Mouse (Mus musculus) kidney, adult 9 months (tissue): Measurements from ENCODE around the gene Tmem11.

Experiments used
- DNase-seq: peaks from one replicate; pipeline ENCODE4 v3.0.0; 2022

The Tmem11 gene

DNA sequence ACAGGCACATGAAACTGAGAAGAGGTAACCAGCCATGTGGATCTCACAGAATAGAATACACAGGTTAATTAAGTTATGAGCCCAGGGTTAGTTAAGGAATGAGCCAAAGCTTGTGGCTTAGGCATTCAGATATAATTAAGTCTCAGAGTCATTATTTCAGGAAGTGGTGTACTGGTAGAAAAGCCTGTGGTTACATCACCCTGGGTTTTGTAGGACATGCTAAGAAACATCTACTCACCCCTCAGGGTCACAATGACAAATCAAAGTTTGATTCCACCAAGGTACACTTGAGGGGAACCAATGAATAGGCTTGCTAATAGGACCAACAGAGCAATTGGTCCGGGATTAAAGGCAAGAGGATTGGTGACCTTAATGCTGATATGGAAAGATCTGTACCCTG, 52.4 kb downstream of the Tmem11 start:
- DNase-seq = no peak

DNA sequence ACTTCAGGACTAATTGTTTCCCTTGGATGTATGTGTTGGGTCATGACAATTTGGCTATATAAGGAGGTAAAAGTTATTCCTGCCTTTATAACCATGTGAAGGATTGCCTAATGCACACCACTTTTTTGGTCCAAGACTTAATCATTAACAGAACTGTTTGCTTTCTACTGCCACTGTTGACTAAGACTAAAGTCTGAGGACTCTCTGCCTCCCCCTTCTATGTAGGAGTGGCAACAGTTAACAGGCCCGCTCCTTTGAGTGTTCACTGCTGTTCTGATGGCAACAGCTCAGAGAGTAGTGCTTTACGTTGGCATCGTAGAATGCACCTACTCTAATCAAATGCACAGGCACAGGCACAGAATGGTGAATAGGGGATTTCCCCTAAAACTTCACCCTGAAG, 53.9 kb downstream of the Tmem11 start:
- peak; percentile 83 for DNase-seq

DNA sequence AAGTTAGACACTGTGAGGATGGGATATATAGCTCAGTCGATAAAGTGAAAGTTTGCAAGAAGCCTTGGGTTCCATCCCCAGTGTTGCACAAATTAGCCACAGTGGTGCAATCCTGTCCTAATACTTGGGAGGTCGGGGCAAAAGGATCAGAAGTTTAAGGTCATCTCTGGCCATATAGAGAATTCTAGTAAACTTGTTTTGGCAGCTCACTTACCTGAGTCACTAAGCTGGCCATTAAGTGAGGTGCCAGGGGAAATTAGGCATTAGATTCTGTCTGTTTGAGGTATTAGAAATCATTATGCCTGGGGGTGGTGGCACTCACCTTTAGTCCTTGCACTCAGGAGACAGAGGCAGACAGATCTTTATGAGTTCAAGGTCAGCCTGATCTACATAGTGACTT, 55.3 kb downstream of the Tmem11 start:
- no peak for DNase-seq

DNA sequence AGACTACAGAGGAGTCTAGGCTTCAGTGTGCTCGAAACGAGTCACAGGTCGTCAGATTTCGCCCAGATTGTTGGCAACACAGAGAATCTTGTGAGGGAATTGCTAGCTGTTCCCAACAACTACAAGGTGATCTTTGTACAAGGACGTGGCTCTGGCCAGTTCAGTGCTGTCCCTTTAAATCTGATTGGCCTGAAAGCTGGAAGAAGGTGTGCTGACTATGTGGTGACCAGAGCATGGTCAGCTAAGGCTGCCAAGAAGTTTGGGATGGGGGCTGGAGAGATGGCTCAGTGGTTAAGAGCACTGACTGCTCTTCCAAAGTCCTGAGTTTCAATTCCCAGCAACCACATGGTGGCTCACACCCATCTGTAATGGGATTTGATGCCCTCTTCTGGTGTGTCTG, 62.7 kb downstream of the Tmem11 start:
- no peak for DNase-seq
